Mouse (Mus musculus) frontal cortex, adult (tissue): ENCODE measurements around the gene Plcb4.
"Not testable (repeated sequence)": the region's sequence is repeated elsewhere in the genome, so short reads cannot be mapped to it uniquely, and the experiment has no call there.

Experiments
- ATAC-seq: cut with Nextera tagmentation; 2 replicates; pipeline ENCODE4 v1.9.2; 2017; ENCODE audit warnings: mild to moderate bottlenecking, moderate library complexity, mixed read lengths; ENCODE audit not compliant: low TSS enrichment

Plcb4 gene

DNA sequence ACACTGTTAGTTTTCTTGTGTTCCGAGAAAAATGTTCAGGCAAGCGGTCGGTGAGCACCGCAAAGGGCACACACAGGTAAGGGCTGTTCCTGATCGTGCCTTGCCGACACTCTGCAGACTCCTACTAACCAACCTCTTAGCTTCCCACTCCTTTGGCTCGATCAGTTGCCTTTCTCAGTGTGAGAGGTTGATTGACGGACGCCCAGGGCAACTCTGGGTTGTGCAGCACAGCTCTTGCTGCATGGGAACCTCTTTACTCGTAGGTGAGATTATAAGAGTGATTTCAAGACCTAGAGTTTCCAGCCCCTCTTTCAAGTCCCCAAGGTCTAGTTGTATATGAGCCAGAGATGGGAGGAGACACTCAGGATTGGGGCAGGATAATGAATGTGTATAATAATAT, 230.0 kb downstream of the Plcb4 start:
- ATAC-seq, result no peak

DNA sequence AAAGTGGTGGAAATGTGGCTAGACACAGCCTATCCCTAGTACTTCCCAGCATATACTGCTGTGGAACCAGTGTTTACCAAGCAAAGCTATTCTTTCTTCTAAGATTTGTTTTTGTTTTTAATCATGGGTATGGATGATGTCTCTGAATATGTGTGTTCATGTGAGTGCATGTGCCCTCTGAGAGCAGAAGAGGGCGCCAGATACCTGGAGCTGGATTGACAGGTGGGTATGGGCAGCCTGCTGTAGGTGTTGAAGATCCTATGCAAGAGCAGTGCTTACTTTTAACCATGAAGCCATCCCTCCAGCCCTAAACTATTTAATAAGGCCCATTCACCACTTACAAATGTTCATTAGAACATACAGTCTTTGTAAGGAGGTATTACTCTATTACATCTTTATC, 231.3 kb downstream of the Plcb4 start:
- no peak for ATAC-seq

GRCm38 (mm10) chr2:135891097-135891496, 232.3 kb downstream of the Plcb4 start:
- ATAC-seq, result no peak

- ATAC-seq, result no peak
Measured at GRCm38 (mm10) chr2:135891686-135892085, 232.9 kb downstream of the Plcb4 start.

- no peak for ATAC-seq
Measured at GRCm38 (mm10) chr2:135894582-135894981, 235.8 kb downstream of the Plcb4 start.

GRCm38 (mm10) chr2:135898025-135898424, 239.2 kb downstream of the Plcb4 start:
- ATAC-seq, result peak; percentile 77

DNA sequence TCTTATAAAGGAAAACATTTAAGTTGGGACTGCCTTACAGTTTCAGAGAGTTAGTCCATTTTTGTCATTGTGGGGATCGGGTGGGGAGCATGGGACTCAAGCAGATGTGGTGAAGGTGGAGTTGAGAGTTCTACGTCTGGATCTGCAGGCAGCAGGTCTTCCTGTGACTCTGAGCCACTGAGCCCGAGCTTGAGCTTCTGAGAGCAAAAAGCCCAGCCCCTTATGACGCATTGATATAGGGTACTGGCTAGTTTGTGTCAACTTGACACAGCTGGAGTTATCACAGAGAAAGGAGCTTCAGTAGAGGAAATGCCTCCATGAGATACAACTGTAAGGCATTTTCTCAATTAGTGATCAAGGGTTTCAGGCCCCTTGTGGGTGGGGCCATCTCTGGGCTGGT, 241.1 kb downstream of the Plcb4 start:
- not testable (repeated sequence) for ATAC-seq

GRCm38 (mm10) chr2:135901015-135901414, 242.2 kb downstream of the Plcb4 start:
- no peak for ATAC-seq

DNA sequence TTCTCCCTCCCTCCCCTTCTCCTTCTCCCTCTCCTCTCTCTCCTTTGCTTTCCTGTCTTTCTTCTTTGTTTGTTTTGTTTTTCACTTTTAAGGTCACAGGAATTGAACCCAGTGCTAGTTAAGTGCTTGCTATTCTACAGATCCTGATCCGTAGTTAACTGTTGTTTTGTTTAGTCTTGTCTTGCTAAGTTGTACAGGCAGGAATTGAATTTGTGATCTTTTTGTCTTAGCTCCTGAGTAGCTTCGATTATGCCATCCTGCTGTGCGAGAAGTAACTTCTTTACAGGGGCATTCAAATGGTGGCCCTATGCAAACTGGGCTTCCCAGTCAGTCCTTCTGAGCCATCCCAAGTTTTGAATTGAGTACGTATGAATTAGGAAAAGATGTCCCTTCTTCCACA, 245.5 kb downstream of the Plcb4 start:
- ATAC-seq, result no peak

DNA sequence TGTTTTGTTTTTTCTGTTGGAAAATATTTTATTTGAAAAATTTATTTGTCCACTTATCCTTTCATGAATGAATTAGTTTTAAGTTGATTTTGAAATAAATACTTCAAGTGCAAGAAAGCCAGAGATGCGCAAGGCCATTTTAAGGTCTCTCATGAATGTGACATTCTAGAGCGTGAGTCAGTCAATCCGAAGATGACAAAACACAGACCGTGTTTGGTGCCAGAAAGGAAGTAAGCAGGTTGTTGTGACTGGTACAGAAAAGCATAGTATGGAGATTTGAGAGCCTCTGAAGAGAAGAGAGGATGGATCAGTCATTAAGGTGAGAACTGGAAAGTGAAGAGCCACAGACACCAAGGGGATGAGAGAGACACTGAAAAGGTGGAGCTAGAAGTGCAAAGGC, 246.0 kb downstream of the Plcb4 start:
- no peak for ATAC-seq

DNA sequence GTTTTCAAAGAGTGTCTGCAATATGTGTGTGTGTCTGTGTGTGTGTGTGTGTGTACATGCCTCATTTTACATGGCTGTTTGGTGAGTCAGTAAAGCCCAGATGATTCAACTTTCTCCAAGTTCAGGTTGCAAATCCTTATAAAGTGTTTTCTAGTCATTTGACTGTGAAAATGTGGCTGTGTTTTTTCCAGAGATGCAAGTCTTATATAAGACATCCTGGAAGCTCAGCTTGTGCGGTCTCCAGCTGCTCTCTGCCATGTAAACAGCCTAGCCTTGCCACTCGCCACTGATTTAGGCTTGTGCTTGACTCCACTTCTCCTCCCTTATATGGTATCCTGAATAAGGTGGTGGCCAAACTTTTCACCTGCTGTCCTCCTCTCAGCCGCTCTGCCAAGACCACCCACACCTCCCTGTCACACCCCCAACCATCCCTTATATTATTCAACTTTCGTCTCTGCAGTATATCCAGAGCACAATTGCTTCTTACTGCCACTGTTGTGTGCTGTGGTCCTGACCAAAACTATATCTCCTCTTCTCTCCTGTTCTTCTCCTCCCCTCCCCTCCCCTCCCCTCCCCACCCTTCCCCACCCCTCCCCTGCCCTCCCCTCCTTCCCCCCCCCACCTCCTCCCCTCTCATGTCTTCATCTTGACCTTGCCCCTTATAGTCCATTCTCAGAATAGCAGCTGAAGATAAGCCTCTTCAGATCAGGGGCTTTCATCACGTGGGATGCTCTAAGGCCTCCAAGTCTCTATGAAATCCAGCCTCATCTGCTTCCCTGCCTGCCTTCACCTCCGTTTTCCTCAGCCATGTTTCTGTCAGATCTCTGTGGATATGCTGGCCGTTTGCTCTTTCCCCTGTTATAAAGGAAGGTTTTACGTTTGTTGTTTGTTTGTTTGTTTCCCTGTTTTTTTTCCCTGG, 255.8 kb downstream of the Plcb4 start:
- ATAC-seq, result peak; percentile 90

GRCm38 (mm10) chr2:135915928-135916327, 257.1 kb downstream of the Plcb4 start:
- no peak for ATAC-seq

DNA sequence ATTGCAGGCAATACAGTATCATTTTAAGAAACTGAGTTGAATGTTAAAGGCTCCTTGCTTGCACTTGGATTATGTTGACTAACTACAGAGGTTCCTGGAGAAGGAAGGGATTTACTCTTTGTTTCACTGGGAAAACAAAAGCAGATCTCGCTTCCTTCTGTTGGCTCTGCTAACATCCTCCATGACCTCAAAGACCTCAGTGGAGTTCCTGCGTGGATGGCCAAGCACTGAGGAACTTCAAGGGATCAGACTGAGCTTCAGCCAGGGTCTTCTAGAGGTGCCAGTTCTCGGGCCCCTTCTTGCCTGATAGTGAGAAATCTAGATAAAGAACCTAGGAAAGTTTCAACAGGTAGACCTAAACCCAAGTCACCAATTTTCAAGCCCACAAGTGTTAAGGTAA, 258.2 kb downstream of the Plcb4 start:
- no peak for ATAC-seq

DNA sequence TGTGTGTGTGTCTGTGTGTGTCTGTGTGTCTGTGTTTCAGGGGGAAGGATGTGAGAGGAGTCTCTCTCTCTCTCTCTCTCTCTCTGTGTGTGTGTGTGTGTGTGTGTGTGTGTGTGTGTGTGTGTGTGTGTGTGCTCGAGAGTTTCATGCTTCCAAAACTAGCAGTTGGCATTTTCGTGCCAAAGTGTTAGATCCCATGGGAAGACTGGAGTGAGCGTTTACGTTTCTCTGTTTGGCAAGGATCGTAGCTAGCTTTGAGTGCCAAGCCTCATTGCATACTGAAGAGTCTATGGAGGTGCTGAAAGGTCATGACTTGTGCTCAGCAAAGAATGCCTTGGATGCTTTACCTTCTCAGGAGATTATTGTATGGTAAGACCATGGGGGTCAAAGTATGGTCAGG, 259.3 kb downstream of the Plcb4 start:
- no peak for ATAC-seq

- no peak for ATAC-seq
Measured at GRCm38 (mm10) chr2:135919641-135920040, 260.8 kb downstream of the Plcb4 start.

DNA sequence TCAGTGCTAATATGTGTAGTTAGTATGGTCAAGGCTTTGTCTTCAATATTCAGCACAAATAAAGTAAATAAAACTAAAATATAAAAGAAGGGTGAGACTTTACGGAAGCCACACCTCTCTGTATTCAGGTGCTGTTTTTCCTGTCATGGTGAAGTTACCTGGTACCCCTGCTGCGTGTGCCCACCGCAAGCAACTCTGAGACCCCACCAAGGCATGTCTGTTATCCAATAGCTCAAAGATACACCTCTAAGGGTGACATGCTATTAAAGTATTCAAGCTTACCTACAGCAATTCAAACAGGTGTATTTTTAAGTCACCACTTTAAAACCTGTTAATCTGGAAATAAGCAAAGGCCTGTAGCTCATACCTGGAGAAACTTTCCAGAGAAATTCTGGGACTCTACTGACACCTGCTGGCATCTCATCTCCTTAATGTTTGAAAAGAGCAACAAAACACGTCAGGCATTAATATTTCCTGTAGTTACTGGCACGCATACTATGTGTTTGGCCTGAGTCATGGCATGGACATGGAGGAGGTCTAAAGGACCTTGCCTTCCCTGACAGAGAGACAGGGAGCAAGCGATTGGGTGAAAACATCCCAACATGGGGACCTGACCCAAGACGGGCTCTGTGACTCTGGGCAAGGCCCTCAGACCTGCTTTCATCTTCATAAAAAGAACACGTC, 268.0 kb downstream of the Plcb4 start:
- ATAC-seq, result no peak

DNA sequence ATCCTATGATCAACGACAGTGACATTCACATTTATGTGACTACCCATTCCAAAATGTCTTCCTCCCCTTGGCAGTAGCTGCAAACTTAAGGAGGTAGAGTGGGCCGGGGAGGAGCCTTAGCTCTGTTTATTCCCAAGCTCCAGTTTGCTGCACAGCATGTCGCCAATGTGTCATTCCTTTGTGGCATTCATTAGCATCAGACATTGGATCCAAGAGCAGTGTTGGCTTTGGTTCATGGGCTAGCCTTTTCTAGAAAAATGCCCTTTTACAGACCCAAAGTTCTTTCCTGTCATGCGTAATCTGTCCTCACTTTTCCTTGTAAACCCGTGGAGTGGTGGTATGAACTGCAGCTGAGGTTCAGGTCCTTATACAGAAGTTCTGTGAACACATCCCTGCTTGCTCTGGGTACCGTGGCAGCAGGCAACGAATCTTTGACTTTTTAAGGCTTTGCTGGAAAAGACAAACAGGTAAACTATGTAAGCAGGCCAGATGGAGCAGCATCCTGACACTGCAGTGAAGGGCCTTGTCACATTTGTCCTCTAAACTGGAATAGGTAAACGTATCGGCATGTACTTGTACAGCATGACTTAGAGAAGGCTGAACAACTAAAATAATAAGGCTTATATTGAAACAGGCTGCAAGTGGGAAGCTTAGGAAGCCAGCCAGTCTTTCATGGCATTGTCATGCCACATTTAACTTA, 270.4 kb downstream of the Plcb4 start:
- no peak for ATAC-seq

- ATAC-seq, result no peak
Measured at GRCm38 (mm10) chr2:135930696-135931095, 271.9 kb downstream of the Plcb4 start.

DNA sequence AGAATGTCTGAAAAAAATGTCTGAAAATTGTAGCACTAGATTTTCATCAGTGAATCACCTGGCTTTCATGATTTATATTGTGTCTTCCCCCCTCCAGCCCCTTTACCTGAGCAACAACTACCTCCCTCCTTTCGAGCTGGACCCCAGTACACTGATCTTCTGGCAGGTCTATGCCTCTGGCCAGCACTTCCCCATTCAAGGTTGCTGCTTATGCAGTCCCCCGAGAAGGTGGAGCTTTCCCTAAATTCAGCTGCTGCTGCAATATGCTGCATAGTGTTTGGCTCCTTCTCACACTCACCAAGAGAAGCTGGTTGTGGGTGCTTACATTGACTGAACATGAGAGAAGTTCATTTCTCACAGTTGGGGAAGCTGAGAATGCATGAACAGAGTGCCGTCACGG, 273.8 kb downstream of the Plcb4 start:
- no peak for ATAC-seq

GRCm38 (mm10) chr2:135936376-135936775, 277.6 kb downstream of the Plcb4 start:
- no peak for ATAC-seq

GRCm38 (mm10) chr2:135937646-135938045, 278.8 kb downstream of the Plcb4 start:
- no peak for ATAC-seq

GRCm38 (mm10) chr2:135939933-135940332, 281.1 kb downstream of the Plcb4 start:
- no peak for ATAC-seq

DNA sequence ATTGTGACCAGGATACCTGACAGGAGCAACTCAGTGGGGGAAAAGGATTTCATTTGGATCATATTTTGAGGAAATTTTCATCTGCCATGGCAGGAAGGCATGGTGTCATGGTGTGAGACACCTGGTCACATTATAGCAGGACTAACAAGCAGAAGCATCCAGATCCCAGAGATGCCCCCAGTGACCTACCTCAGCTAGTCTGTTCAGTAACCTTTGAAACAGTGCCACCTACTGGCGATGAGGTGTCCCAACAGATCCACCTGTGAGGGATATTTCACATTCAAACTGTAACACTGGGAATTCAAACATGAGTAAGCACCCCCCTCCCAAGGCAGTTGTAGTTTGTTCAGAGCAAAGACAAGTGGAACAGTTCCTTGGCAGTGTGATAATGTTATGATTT, 289.0 kb downstream of the Plcb4 start:
- ATAC-seq, result no peak
